Mouse (Mus musculus): ENCODE measurements at regions not wholly inside any gene's neighbourhood (a gene's known extent, or its start where the extent isn't known, plus 50 kb on each side); places are given as distances from the start of the nearest gene placed in this dataset.

GRCm38 (mm10) chr15:52994351-52994750 lies 890.4 kb upstream of the Gm7489 start:
- no peak for TF ChIP-seq POLR2A (IDR thresholded peaks at IDR 0.05; ENCODE audit: low read depth, low read length)
- TF ChIP-seq CTCF (IDR thresholded peaks at IDR 0.05; ENCODE audit: extremely low read depth, insufficient read length, insufficient replicate concordance, low read depth, low read length), result no peak

All from small intestine, adult 2 months (tissue).